Mouse (Mus musculus): ENCODE measurements at regions not wholly inside any gene's neighbourhood (a gene's known extent, or its start where the extent isn't known, plus 50 kb on each side); places are given as distances from the start of the nearest gene placed in this dataset.
"Not testable (repeated sequence)": the region's sequence is repeated elsewhere in the genome, so short reads cannot be mapped to it uniquely, and the experiment has no call there.

- DNase-seq (ENCODE audit: low spot score) = no peak
Observed at GRCm38 (mm10) chr17:27318969-27319695, 114.9 kb upstream of the Lemd2 start.

GRCm38 (mm10) chr17:27317576-27318277, 113.5 kb upstream of the Lemd2 start:
- peak; percentile 59 for DNase-seq (ENCODE audit: low spot score)

GRCm38 (mm10) chr17:27316711-27317575, 112.7 kb upstream of the Lemd2 start:
- DNase-seq (ENCODE audit: low spot score) = no peak

- DNase-seq (ENCODE audit: low spot score) = no peak
Observed at GRCm38 (mm10) chr17:27315947-27316628, 111.8 kb upstream of the Lemd2 start.

- DNase-seq (ENCODE audit: low spot score) = no peak
Observed at GRCm38 (mm10) chr17:27315428-27315827, 111.2 kb upstream of the Lemd2 start.

GRCm38 (mm10) chr17:27314821-27315392, 110.6 kb upstream of the Lemd2 start:
- DNase-seq (ENCODE audit: low spot score) = no peak

- DNase-seq (ENCODE audit: low spot score) = no peak
Observed at GRCm38 (mm10) chr17:27308933-27309332, 104.7 kb upstream of the Lemd2 start.

- DNase-seq (ENCODE audit: low spot score) = no peak
Observed at GRCm38 (mm10) chr17:27304842-27305241, 100.6 kb upstream of the Lemd2 start.

- no peak for DNase-seq (ENCODE audit: low spot score)
Observed at GRCm38 (mm10) chr17:27303633-27304479, 99.6 kb upstream of the Lemd2 start.

- no peak for DNase-seq (ENCODE audit: low spot score)
Observed at GRCm38 (mm10) chr17:27303061-27303460, 98.8 kb upstream of the Lemd2 start.

- DNase-seq (ENCODE audit: low spot score) = no peak
Observed at GRCm38 (mm10) chr17:27301376-27301775, 97.1 kb upstream of the Lemd2 start.

- no peak for DNase-seq (ENCODE audit: low spot score)
Observed at GRCm38 (mm10) chr17:27299297-27299696, 95.0 kb upstream of the Lemd2 start.

- no peak for DNase-seq (ENCODE audit: low spot score)
Observed at GRCm38 (mm10) chr17:27298351-27298750, 94.1 kb upstream of the Lemd2 start.

GRCm38 (mm10) chr17:27296156-27296555, 91.9 kb upstream of the Lemd2 start:
- DNase-seq (ENCODE audit: low spot score) = no peak

- no peak for DNase-seq (ENCODE audit: low spot score)
Observed at GRCm38 (mm10) chr17:27294208-27294604, 89.9 kb upstream of the Lemd2 start.

- DNase-seq (ENCODE audit: low spot score) = no peak
Observed at GRCm38 (mm10) chr17:27293586-27294207, 89.4 kb upstream of the Lemd2 start.

GRCm38 (mm10) chr17:27291673-27292072, 87.4 kb upstream of the Lemd2 start:
- DNase-seq (ENCODE audit: low spot score) = no peak

- no peak for DNase-seq (ENCODE audit: low spot score)
Observed at GRCm38 (mm10) chr17:27291176-27291575, 86.9 kb upstream of the Lemd2 start.

- DNase-seq (ENCODE audit: low spot score) = no peak
Observed at GRCm38 (mm10) chr17:27290311-27290710, 86.0 kb upstream of the Lemd2 start.

GRCm38 (mm10) chr17:27289804-27290203, 85.5 kb upstream of the Lemd2 start:
- not testable (repeated sequence) for DNase-seq (ENCODE audit: low spot score)
